Mouse (Mus musculus) layer of hippocampus, adult 11-12 months (tissue): ENCODE measurements around the gene Kat14.
A peak's percentile ranks its signal among the peaks of the same experiment; 100 is the strongest.
"Not testable (repeated sequence)": the region's sequence is repeated elsewhere in the genome, so short reads cannot be mapped to it uniquely, and the experiment has no call there.

Experiments
- DNase-seq: peaks from one replicate; pipeline ENCODE4 v3.0.0; 2022; ENCODE audit warnings: low spot score

Gene Kat14

DNA sequence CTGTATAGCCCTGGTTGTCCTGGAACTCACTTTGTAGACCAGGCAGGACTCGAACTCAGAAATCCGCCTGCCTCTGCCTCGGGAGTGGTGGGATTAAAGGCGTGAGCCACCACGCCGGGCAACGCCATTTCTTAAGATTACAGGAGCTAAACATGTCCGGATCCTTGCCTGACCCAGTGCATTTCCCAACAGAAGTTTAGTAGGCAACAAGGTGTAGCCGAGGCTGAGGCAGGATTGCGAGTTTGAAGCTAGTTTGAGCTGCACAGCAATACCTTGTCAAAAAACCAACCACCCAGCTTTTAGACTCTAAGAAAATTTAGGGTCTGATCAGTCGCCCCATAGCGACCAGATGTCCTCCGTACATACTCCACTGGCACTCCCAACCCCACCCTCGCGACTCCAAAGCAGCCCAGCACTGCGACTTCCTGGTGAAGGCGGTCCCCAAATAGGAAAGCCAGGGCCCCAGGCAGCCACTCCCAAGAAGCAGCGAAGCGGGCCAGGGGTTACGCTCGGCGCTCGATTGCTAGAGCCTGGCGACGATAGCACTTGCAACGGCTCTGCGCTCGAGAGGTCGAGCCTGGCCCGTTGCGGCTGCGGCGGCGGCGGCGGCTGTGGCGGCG, at the start of gene Kat14, which contains the start of gene Pet117:
Gene Kat14 (plus strand): TSS at position 584 of the 620 bp plus-strand sequence.
Gene Pet117 (plus strand): TSS at position 597 of the 620 bp plus-strand sequence.
- peak; percentile 93 for DNase-seq

DNA sequence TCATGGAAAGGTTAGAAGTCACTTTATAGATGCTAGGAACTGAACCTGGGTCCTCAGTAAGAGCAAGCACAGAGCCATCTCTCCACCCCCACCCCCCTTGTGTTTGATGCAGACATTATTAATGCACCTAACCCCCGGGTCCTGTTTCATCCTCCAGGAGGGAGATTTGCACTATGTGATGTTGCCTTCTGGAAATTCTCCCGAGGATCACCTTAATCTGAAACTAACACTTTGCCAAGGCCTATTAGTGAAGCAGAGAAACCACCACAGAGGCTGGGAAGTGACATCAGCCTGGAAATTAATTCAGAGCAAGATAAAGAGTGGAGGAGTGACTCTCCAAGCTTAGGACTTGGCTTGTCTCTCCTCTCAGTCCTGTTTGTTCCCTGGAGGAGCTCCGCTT, 44.6 kb upstream of the Kat14 start:
- no peak for DNase-seq

DNA sequence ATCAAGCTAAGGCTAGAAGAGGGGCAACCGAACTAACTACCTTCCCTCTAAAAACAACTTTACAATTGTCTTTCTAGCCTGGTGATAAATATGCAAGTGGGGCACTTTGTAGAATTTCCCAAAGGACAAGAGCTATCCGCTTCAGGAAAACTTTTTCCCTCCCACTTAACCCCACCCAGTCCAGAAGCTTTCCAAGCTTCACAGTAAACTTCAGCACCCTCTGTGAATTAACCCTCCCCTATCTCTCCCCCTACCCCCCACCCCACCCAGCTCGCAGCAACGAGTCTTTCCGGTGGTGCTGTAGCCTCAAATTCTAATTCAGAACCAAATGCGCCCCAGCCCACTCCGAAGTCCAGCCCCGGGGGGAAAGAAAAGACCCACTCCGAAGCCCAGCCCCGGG, 39.3 kb upstream of the Kat14 start:
- DNase-seq: no peak

DNA sequence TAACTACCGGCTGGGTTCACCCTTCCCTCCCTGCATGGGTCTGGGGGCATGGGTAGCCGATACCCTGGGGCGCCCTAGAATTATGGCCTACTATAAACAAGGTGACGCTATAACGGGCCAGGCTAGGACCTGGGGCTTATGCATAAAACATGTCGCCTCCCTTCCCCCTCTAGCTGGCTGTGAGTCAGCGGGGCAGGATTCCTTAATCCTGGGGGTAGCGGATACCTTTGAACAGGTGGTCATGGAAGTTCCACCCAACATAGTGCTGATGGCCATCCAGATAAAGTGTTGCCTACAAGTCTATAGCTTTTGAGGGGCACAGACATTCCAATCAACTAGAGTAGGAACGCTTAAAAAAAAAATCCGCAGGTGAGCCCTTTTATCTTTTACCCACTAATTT, 38.8 kb upstream of the Kat14 start:
- no peak for DNase-seq

DNA sequence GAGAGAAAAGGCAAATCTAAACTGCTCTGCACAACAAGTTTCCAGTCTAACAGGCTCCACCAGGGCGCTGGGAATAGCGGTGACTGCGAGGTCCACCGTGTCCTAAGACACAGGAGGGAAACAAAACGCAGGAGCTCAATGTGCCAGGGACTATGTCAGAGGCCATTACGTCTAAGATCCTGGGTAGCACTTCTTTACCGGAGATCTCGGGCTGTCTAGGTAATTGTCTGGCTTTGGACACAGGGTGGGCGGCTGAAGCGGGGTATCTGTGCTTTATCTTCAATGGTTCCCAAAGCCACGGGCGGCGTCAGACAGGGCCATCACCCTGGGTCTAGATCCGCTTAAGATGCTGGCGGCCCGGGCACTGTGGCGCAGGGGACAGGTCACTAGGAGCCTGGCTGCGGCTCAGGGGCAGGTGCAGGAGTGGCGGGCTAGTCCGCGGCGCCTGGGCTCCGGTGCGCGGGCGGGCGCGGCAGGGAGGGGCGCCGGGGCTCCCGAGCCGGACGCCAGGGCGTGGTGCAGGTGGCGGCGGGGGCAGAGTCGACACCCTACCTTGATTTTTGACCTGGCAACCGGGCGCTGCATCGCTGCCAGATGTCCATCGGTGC, 38.3 kb upstream of the Kat14 start:
- DNase-seq: no peak

DNA sequence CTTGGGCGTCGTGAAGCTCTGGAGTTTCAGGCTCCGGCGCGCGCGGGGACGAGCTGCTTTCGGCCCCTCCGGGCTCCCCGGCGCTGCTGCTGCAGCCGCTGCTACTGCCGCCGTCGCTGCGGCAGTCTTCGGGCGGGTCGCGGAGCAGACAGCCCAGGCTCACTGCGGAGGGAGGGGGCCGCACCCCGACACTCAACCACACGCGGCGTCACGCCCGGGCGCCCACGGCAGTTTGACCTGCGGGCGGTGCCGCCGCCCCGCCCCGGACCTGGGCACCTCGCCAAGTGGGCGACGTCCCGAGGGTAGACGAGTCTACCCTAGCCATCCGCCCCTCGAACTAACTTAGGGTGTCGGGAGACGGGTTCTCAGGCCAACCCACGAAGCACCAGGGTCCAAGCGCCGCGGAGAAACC, 37.8 kb upstream of the Kat14 start:
- DNase-seq: no peak

DNA sequence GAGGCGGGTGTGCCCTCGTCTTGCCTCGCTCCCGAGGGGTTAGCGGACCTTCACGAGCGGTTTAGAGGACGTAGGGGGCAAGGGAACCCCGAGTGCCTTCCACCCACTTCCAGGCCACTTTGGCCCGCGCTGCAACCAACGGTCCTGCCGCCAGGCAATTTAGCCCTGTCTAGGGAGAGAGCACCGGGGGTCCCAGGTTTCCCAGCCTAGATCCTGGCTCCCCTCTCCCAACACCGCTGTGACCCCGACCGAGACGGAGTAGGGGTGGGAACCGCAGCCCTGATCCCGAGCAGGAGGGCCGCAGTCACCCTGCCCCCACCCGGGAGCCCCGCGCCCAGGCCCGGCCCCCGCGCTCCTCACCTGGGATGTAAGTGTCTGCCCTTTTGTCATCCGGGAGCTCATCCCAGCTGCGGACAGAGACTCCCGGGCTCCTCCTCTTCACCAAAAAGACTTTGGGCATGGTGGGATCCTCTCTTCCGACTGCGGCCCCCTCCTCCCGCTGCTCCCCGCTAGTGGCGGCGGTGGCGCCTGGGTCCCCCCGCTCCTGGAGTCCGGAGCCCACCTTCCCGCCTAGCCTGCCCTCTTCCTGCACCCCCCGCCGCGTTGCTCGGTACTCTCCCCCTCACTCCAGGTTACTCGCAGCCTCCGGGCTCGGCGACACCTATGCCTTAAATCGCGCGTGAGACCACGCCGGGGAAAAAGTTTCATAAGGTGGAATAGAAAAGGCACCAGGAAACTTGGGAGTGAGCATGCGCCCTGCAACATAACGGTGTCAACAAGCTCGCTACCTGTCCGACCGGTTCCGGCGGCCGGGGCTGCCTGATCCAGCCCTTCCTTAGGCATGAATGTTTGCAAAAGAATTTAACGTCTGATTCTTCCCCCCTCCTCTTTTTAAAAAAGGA, 37.1 kb upstream of the Kat14 start, which contains the start of gene Ovol2:
Gene Ovol2 (minus strand): TSS at position 746 of the 902 bp plus-strand sequence.
- DNase-seq: no peak

DNA sequence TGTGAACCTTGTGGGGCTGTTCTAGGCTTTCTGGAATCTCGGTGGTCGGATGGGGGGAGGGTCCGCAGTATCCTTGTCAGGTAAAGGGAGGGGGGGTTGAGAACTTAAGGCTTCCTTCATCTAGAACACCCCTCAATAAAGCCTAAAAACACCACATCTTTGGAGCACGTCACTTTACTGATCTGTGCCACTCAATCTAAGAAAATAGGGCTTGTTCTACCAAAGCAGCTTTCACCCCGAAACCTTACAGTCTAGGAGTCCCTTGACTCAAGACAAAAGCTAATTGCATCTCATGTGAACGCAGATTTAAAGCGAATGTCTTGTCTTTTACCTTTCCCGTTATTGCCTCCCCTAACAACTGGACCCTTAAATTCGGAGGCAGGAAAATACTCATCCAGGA, 36.3 kb upstream of the Kat14 start:
- DNase-seq: no peak

DNA sequence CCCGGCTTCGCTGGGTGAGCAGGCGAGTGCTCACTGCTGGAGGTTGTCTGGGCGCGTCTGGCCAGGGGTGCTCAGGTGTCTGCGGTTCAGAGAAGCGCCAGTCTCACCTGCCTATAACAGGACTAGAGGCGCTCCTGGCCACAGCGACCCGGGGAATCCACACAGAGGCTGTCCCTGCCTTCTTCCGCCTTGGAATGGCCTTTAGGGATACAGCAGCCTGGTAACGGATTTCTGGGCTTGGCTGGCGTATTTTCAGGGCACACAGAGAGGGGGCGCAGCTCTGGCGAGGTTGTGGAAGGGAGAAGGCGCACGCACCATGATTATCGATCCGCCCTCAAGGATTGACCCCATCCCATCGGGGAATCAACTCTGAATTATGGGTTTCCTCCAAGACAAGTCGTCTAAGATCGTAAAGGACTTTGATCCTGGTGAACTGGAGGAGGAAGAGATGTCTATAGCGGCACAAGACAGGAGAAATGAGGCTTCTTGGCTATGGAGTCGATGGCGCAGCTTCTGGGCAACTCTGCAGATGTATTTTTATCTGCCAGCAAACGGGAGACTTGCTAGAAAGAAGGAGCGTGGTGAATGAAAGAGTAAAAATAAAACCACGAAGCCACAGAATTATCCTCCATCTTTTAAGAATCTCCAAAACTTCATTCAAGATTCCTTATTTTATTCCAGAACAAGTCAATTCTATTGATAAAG, 35.5 kb upstream of the Kat14 start:
- no peak for DNase-seq

DNA sequence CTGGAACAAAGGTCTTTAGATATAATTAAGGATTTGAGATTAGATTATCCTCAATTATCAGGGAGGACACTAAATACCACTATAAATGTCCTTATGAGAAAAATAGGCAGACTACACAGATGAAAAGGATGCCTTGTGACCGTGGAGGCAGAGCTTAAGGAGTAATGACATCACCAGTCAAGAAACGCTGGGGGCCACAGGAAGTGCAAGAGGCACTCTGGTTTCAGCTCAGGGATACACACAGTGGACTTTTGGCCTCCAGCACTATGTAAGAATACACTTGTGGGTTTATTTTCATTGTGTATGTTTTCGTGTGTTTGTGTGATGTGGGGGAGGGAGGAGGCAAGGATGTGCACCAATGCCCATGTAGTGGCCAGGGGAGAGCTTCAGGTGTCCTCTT, 31.6 kb upstream of the Kat14 start:
- no peak for DNase-seq

DNA sequence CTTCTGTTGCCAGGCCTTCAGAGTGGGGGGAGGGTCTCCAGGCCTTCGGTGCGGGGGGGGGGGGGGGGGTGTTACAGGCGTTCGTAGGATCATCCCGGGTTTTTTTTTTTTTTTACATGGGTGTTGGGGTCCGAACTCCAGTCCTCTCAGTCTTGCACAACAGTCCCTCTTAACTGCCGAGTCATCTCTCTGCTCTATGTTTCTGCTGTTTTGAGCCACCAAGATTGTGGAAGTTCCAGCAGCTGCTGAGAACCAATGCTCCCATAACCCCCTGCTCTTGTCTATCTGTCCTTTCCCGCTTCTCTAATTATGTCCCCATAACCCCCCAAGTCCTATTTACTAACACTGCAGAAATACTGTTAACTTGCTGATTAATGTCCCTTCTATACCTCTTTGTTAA, 31.1 kb upstream of the Kat14 start:
- no peak for DNase-seq

DNA sequence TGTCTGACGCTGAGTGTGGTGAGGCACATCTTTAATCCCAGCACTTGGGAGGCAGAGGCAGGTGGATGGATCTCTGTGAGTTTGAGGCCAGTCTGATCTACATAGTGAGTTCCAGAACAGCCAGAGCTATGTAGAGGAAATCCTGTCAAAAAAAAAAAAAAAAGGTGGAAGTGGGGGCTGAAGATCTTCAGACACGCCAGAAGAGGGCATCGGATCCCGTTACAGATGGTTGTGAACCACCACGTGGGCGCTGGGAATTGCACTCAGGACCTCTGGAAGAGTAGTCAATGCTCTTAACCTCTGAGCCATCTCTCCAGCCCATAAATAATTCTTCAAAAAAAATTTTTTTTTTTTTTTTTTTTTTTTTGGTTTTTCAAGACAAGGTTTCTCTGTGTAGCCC, 30.6 kb upstream of the Kat14 start:
- DNase-seq: not testable (repeated sequence)

DNA sequence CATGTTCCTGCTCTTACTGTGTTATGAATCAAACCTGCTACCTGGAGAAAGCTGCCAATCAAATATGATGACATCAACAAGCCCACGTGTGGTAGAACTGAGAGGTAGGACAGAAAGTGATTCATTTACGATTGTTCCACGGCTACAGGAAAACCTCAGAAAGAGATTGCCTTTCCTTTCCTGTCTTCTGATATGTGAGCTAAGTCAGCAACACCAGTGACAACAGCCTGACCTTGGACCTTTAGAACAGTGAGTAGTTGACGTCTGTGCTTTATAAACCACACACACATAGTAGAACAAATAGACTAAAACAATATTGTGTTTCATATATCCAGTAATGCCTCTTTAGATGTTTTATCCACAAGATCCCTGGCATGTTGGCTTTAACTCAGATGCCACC, 25.6 kb upstream of the Kat14 start:
- DNase-seq: no peak

DNA sequence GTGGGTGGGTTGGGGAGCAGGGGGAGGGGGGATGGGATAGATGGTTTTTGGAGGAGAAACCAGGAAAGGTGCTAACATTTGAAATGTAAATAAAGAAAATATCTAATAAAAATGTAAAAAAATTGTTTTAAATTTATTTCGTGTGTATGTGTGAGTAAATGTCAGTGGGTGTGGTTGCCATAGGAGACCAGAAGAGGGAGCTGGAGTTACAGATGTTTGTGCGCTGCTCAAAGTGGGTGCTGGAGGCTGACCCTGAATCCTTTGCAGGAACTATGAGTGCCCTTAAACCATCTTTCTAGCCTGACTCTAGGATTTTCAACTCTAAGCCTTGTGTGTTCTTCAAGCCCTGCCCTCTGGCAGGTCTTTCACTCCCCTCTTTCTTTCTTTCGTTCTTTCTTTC, 20.3 kb upstream of the Kat14 start:
- no peak for DNase-seq

DNA sequence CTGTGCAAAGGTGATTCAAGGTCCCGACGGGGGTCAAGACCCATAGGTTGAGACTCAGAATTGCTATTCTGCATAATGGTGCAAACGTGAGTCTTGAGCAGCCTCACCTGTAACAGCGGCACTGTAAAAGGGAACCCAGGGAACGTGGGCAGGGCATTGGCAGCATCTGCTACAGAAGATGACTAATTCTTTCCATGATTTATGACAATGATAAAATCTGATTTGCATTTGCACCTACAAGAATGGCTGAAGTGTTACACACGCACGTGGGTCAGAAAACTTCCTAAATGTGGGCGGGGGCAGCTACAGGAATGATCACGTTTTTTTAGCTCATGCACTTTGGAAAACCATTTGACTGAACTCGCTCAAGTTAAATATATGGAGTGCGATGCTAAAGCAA, 15.9 kb upstream of the Kat14 start:
- DNase-seq: no peak

DNA sequence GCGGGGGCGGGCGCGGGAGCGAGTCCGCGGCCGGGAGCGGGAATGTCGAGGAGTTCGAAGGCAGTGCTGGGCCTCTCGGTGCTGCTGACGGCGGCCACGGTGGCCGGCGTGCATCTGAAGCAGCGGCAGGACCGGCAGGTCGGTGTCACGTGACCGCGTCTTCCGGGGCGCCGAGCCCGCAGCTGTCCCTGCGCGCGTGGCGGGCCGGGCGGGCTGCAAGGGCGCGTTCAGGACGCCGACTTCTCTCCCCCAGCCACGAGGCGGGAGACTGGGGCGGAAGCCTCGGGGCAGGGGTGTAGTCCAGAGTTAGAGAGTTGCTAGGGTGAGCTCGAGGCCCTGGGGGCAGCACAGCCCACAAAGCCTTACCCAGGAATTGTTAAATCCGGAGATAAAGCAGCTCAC, 238 bp downstream of the Kat14 start:
- peak; percentile 77 for DNase-seq

DNA sequence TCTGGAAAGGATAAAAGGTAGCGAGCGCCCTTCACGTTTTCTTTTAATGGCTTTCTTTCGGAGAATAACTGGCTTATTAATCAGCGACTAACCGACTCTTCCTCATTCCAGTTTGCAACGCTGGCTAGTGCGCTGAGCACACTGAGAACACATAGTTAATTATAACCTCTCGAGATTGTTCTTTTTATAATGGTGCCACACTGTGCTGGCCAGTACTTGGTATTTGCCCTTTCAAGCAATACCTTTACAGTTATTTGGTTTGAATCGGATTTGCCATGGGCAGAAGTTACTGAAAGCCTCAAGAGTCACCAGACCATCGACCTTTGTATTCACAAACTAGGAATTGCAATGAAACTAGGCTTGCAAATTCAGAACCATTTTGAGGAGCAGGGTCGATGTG, 728 bp downstream of the Kat14 start:
- DNase-seq: no peak

DNA sequence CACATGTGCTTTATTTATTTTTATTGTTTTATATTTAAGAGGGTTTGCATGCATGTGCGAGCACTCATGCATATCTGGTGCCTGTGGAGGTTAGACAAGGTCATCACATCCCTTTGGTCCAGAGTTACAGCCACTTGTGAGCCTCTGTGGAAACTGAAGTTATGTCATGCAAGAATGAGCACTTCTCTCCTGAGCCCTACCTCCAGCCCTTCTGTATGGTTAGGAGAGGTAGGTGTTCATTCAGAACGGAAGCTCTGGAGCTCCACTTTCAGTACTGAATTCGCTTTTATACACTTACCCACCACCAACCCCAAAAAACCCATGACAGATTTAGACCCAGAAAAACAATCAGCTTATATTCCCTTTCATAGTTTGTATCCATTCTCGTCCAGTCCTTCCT, 2.8 kb downstream of the Kat14 start:
- DNase-seq: no peak

DNA sequence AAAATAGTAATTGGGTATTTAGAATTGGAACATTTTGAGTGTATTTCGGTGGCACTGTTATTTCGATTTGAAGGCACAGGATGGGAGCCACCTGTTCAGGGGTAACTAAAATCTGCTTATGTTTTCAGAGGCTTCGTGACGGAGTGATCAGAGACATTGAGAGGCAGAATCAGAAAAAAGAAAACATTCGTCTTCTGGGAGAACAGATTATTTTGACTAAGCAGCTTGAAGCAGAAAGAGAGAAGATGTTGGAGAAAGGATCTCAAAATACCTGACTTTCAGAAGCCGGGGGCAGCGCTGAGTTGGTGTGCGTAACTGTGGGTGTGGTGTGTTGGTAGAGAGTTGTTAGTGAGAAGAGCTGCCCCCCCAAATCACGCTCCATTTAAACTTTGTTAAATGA, 4.3 kb downstream of the Kat14 start:
- DNase-seq: peak; percentile 46

DNA sequence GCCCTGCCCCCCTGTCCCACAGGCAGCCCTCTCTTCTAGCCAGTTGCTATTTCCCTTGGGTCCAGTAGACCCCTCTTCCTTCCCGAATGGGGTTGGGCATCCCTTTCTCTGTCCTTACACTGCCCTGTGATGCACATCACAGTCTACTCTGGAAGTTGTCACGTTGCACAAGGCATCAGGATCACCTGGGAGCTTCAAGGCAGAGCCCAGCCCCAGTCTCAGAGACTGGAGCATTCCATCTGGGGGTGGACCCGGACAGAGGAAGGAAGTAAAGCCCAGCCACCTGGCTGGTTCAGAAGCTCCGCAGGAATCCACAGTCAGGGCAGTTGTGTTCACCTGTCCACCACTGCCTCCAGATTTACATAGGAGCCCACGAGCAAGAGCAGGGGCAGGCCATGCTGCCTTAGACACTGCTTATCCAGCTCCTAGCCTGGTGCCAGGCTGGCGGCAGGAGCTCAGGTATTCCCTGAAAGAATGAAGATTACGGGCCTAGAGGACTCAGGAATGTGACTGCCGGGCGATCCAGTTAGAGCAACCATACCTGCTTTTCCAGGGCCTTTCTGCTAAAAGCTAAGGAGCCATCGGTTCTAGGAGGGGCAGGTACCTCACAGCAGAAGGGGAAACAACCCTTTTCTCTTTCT, 6.4 kb downstream of the Kat14 start:
- no peak for DNase-seq

DNA sequence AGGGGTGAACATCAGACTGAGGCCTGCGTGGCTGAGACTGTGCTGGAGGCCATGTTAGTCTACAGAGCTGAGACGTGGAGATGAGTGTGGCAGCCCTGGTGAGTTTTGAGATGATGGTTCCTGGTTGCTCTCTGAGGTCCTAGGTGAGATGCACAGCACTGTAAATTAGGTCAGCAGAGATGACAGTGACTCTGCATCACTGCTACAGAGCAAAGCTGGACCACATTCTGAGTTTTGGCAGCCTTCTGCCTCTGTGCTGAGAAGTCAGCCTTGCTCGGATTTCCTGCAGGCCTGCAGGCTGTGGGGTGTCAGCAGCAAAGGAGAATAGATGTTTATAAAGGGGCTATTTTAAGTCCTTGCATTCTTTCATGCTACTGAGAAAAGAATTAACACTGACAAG, 12.5 kb downstream of the Kat14 start:
- DNase-seq: no peak

DNA sequence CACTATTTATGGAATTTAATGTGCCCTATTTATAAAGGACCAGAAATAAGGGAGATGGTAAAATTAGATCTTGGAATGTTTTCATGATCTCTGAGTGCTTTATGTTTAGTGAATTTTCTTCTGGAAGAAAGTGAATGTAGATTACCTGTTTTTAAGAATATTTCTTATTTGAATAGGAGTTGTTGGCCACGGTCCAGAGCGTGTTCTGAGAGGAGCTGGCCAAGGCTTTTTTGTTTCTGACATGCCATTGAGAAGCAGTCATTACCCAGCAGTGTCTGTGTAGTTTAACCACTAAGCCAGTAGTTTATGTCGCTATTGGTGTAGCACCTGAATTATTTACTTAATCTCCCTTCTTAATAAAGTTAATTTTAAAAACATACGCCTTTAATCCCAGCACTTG, 13.0 kb downstream of the Kat14 start:
- no peak for DNase-seq
